Mouse (Mus musculus) small intestine, adult 2 months (tissue): ENCODE measurements at regions not wholly inside any gene's neighbourhood (a gene's known extent, or its start where the extent isn't known, plus 50 kb on each side); places are given as distances from the start of the nearest gene placed in this dataset.
A peak's percentile ranks its signal among the peaks of the same experiment; 100 is the strongest.

Experiments
- H3K27ac ChIP-seq: fragments of 200-500 bp; 2 replicates; pipeline ENCODE4 v1.5.1; 2012; ENCODE audit warnings: low read depth, low read length, control low read depth, inconsistent platforms; ENCODE audit not compliant: insufficient read depth
- H3K27me3 ChIP-seq: fragments of 200-500 bp; 2 replicates; pipeline ENCODE4 v1.6.1; 2012; ENCODE audit warnings: mild to moderate bottlenecking, moderate library complexity, low read length, inconsistent platforms; ENCODE audit not compliant: control insufficient read depth, insufficient read depth
- H3K36me3 ChIP-seq: fragments of 200-500 bp; 2 replicates; pipeline ENCODE4 v1.6.1; 2012; ENCODE audit warnings: mild to moderate bottlenecking, low read length, control low read depth, inconsistent platforms; ENCODE audit not compliant: control insufficient read depth, insufficient read depth
- H3K4me1 ChIP-seq: fragments of 200-500 bp; 2 replicates; pipeline ENCODE4 v1.6.1; 2012; ENCODE audit warnings: low read length, inconsistent platforms, mixed read lengths; ENCODE audit not compliant: control insufficient read depth, insufficient read depth, insufficient read length
- H3K4me3 ChIP-seq: fragments of 200-500 bp; 2 replicates; pipeline ENCODE4 v1.5.1; 2012; ENCODE audit warnings: low read depth, mild to moderate bottlenecking, control low read depth, inconsistent platforms, low read length, moderate library complexity
- CTCF ChIP-seq: fragments of 200-500 bp; IDR thresholded peaks from 2 replicates; pipeline ENCODE4 v1.5.1; 2012; ENCODE audit warnings: low read depth, mild to moderate bottlenecking, control low read depth, inconsistent platforms, low read length, moderate library complexity, mixed read lengths; ENCODE audit not compliant: insufficient replicate concordance, insufficient read length; ENCODE audit errors: extremely low read depth
- POLR2A ChIP-seq: fragments of 200-500 bp; IDR thresholded peaks from 2 replicates; pipeline ENCODE4 v1.6.1; 2012; ENCODE audit warnings: low read depth, mild to moderate bottlenecking, control low read depth, inconsistent platforms, low read length, moderate library complexity
- WGBS: fragments of 180-500 bp; shearing (Covaris S2); methylation state at CpG from one replicate; pipeline ENCODE4 v1.1.7; 2018; 5-methylcytosine and 5-hydroxymethylcytosine counted together

DNA sequence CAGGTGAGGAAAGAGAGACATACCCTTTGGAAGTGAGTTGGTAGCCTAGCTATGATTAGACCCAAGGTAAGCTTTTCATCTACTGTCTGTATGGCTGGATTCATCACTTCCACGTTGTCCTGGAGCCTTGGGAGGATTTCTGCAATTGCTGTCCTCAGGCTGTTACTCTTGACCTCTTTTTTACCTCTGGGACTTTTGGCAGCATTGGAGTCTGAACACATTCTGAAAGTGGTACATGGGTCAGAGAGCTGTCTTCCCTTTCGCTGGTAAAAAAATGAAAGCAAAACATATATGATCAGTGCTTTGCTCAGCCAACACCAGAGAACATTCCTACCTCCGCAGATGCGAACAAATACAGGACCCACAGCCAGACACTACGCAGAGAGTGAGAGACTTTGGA, 136.1 kb upstream of the Bcl6 start:
- 88% methylated on average over 5 of the region's 5 CpGs for WGBS

DNA sequence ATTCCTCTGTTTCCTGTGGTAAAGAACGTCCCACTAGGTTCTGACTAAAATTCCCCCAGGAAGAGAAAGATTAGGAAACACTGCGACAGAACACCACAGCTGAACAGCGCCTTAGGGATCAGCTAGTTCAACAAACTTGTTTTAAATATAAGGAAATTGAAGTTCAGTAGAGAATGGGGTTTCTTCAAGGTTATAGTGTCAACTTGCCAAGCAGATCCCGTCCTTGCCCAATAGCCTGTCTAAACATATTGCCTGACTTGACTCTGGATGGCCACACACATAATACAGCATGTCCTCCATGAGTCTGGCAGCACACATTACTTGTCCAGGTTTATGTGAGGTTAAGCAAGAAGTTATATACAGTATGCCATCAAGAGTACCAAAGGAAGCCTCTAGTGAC, 135.4 kb upstream of the Bcl6 start:
- Histone ChIP-seq H3K4me3 (no peak overlapping the region), H3K4me1 (peaks cover 4% of the 10 kb centered on the region; the same call in 1 of the 2 replicates)
- 91% methylated on average over 4 of the region's 4 CpGs for WGBS

More for the DNA sequence above, 136.1 kb upstream of the Bcl6 start:
- TF ChIP-seq CTCF = no peak
- TF ChIP-seq POLR2A = no peak
- H3K27me3 ChIP-seq = no peaks in the 10 kb centered on the region
- H3K36me3 ChIP-seq = no peaks in the 10 kb centered on the region
- no peak overlapping the region for H3K4me3 ChIP-seq
- H3K27ac ChIP-seq = no peak overlapping the region
- peaks cover 7% of the 10 kb centered on the region; the same call in 1 of the 2 replicates for H3K4me1 ChIP-seq

DNA sequence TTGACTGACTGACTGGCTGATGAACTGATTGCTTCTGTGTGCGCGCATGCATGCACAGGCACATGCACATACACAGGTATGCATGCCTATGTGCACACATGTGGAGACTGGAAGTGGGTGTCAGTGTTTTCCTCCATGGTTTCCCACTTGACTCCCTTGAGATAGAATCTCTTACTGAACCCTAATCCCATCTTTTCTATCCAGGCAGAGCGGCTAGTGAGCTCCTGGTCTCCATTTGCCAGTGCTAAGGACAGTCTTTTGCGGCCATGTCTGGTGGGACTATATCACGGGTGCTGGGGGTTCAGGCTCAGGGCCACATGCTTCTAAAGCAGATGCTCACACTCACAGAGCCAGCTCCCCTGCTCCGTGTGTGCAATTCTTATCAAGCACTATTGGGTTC, 133.0 kb upstream of the Bcl6 start:
- no peak overlapping the region for H3K4me3 ChIP-seq
- WGBS = 93% methylated on average over 6 of the region's 6 CpGs
- no peaks in the 10 kb centered on the region for H3K36me3 ChIP-seq
- no peaks in the 10 kb centered on the region for H3K4me1 ChIP-seq
- no peak for TF ChIP-seq CTCF
- TF ChIP-seq POLR2A = no peak
- no peak overlapping the region for H3K27ac ChIP-seq
- H3K27me3 ChIP-seq = no peaks in the 10 kb centered on the region

More for the DNA sequence above, 135.4 kb upstream of the Bcl6 start:
- Histone ChIP-seq H3K27ac (no peak overlapping the region), H3K36me3 (no peaks in the 10 kb centered on the region), H3K27me3 (no peaks in the 10 kb centered on the region)
- no peak for TF ChIP-seq CTCF
- TF ChIP-seq POLR2A = no peak

DNA sequence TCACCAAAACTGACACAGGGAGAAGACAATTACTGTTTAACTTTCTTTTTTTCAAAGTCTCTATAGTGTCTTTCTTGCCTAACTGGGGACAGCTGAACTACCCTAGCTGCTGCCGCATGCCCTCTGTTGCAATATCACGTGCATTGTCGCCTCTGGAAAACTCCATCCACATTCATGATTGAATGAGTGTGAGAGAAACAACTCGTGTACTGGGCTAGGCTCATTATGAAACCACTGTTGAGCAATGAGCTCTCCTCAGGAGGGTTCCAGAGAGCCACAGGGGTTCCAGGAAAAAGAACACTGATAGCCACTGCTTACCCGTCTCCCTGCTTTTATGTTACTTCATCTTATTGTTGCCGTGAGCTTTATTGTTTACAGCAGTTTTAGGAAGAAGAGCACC, 132.2 kb upstream of the Bcl6 start:
- no peaks in the 10 kb centered on the region for H3K4me1 ChIP-seq
- no peak overlapping the region for H3K27ac ChIP-seq
- no peak for TF ChIP-seq POLR2A
- TF ChIP-seq CTCF = no peak
- 79% methylated on average over 6 of the region's 6 CpGs for WGBS
- no peaks in the 10 kb centered on the region for H3K36me3 ChIP-seq
- no peak overlapping the region for H3K4me3 ChIP-seq
- no peaks in the 10 kb centered on the region for H3K27me3 ChIP-seq

GRCm38 (mm10) chr16:24118487-24118886, 129.8 kb upstream of the Bcl6 start:
- Histone ChIP-seq H3K27ac (no peak overlapping the region), H3K4me1 (no peaks in the 10 kb centered on the region), H3K36me3 (no peaks in the 10 kb centered on the region), H3K27me3 (no peaks in the 10 kb centered on the region), H3K4me3 (no peak overlapping the region)
- no peak for TF ChIP-seq CTCF
- TF ChIP-seq POLR2A = no peak
- WGBS = 80% methylated on average over 2 of the region's 2 CpGs

GRCm38 (mm10) chr16:24102854-24103690, 114.4 kb upstream of the Bcl6 start:
- no peaks in the 10 kb centered on the region for H3K27me3 ChIP-seq
- TF ChIP-seq CTCF = no peak
- no peak for TF ChIP-seq POLR2A
- peaks cover 5% of the 10 kb centered on the region; the same call in 1 of the 2 replicates for H3K4me1 ChIP-seq
- H3K36me3 ChIP-seq = no peaks in the 10 kb centered on the region
- 22% methylated on average over 8 of the region's 8 CpGs for WGBS
- peak overlapping the region; percentile 20; the same call in 1 of the 2 replicates for H3K4me3 ChIP-seq
- peak overlapping the region; percentile 90 for H3K27ac ChIP-seq

- Histone ChIP-seq H3K36me3 (no peaks in the 10 kb centered on the region), H3K4me3 (no peak overlapping the region), H3K27ac (no peak overlapping the region), H3K4me1 (no peaks in the 10 kb centered on the region), H3K27me3 (no peaks in the 10 kb centered on the region)
- TF ChIP-seq CTCF (no peak), POLR2A (no peak)
- WGBS = 86% methylated on average over 8 of the region's 8 CpGs
Measured at GRCm38 (mm10) chr16:24097596-24097995, 108.9 kb upstream of the Bcl6 start.
